Mouse (Mus musculus): Measurements from ENCODE around the gene Ptprh.
"Not testable (repeated sequence)": the region's sequence is repeated elsewhere in the genome, so short reads cannot be mapped to it uniquely, and the experiment has no call there.

DNA sequence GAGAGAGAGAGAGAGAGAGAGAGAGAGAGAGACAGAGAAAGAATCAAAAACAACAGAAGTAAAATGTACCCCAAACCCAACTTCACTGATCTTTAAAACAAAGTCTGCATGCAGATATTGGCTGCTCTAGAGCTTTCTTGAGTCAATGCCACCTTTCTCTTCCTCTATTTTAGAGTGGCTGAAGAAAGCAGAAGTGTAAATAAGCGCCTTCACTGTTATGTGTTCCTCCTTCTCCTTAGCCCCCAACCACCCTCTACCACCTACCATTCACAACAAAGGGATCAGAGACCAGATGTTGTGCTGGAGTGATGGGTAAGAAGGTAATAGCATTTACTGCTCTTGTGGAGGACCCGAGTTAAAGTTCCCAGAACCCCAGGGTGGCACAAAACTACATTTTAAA, 31.5 kb downstream of the Ptprh start:
- TF ChIP-seq CTCF (IDR thresholded peaks at IDR 0.05; ENCODE audit: borderline replicate concordance, insufficient read depth, low read depth, low read length); POLR2A (IDR thresholded peaks at IDR 0.05; ENCODE audit: borderline replicate concordance, insufficient read depth, low read length): not testable (repeated sequence)

Data from cerebellum, adult 2 months (tissue).